Mouse (Mus musculus) hindbrain, postnatal 0 days (tissue): ENCODE measurements around the gene Clcn2. TPM values are rescaled to one million over a fixed set of nuclear protein-coding genes. Genes with fewer than 3 reads are reported as not detected.

Source experiments
- ATAC-seq: fragments of 200-750 bp; cut with Nextera tagmentation; 2 replicates; pipeline ENCODE4 v1.8.0; 2017; ENCODE audit warnings: mild to moderate bottlenecking, moderate TSS enrichment, moderate library complexity
- DNase-seq: peaks from one replicate; pipeline ENCODE4 v3.0.0-alpha.2; 2015; ENCODE audit warnings: low spot score
- H3K27ac ChIP-seq: fragments of 300-500 bp; sonication (generic); 2 replicates; pipeline ENCODE4 v1.5.1; 2014; ENCODE audit warnings: mild to moderate bottlenecking
- H3K27me3 ChIP-seq: fragments of 300-500 bp; sonication (generic); 2 replicates; pipeline ENCODE4 v1.6.1; 2014; ENCODE audit warnings: low read length, mixed read lengths; ENCODE audit not compliant: insufficient read depth
- H3K36me3 ChIP-seq: fragments of 300-500 bp; sonication (generic); 2 replicates; pipeline ENCODE4 v1.6.1; 2014; ENCODE audit warnings: low read length, mixed read lengths; ENCODE audit not compliant: insufficient read depth
- H3K4me1 ChIP-seq: fragments of 300-500 bp; sonication (generic); 2 replicates; pipeline ENCODE4 v1.6.1; 2014; ENCODE audit warnings: antibody characterized with exemption, low read length, mixed read lengths; ENCODE audit not compliant: insufficient read depth
- H3K4me2 ChIP-seq: fragments of 300-500 bp; sonication (generic); 2 replicates; pipeline ENCODE4 v1.6.1; 2014; ENCODE audit warnings: low read depth, mild to moderate bottlenecking, low read length, moderate library complexity, mixed read lengths
- H3K4me3 ChIP-seq: fragments of 300-500 bp; sonication (generic); 2 replicates; pipeline ENCODE4 v1.5.1; 2014; ENCODE audit warnings: low read length
- H3K9ac ChIP-seq: fragments of 300-500 bp; sonication (generic); replicated peaks from 2 replicates; pipeline ENCODE4 v1.6.1; 2014; ENCODE audit warnings: mild to moderate bottlenecking, low read length, moderate library complexity, mixed read lengths
- H3K9me3 ChIP-seq: fragments of 300-500 bp; sonication (generic); 2 replicates; pipeline ENCODE4 v1.6.1; 2016; ENCODE audit warnings: low read length, mixed read lengths
- CTCF ChIP-seq: IDR thresholded peaks from 2 replicates; pipeline ENCODE4 v1.5.1; 2016; ENCODE audit warnings: antibody characterized with exemption, control low read depth, low read depth
- WGBS: fragments of 180-500 bp; shearing (Covaris S2); extraction: QIAGEN DNeasy Blood & Tissue Kit; methylation state at CpG from one replicate; pipeline ENCODE4 v1.1.7; 2014; 5-methylcytosine and 5-hydroxymethylcytosine counted together
- polyA plus RNA-seq: library from polyadenylated mRNA; unstranded; fragments of >200 nt; fragmentation: Nextera tagmentation; extraction: Ambion mirVana; gene quantifications from 2 replicates; pipeline ENCODE4 v1.2.1, GENCODE M21; 2015
- total RNA-seq: library from RNA; depleted of rRNA; stranded (reverse); fragments of >200 nt; gene quantifications from 2 replicates; pipeline ENCODE4 v1.2.3, GENCODE M21; 2014

The Clcn2 gene
- total and polyA plus RNA-seq, 2 experiments from 2014 or later: 18.5 to 74.6 TPM

DNA sequence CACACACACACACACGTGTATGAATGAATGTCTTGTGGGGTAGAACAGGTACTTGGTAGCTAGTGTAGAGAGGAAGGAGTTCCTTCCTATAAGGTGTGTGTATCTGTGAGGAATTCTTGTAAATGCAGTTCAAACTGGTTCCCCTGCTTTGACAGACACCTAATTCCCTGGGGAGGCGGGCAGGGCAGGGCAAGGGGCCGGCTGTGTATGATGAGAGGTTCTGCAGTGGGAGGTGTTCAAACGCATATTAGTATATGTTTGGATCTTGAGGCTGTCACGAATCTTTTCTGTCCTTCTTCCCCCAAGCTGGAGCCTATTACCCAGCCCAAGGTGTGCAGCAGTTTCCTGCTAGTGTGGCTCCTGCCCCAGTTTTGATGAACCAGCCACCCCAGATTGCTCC is 40.2 kb downstream of the Clcn2 start:
- Histone ChIP-seq H3K9ac (0 out of 2 replicates have a peak overlapping the region, but pooled peaks have one; percentile 9), H3K27ac (no peak overlapping the region), H3K36me3 (peaks cover 57% of the 10 kb centered on the region), H3K4me1 (peaks cover 13% of the 10 kb centered on the region), H3K9me3 (no peaks in the 10 kb centered on the region), H3K4me2 (no peak overlapping the region), H3K4me3 (no peak overlapping the region), H3K27me3 (no peaks in the 10 kb centered on the region)
- ATAC-seq (no peak), DNase-seq (no peak)
- 85% methylated on average over 5 of the region's 5 CpGs for WGBS
- no peak for TF ChIP-seq CTCF

- 85% methylated on average over 4 of the region's 4 CpGs for WGBS
- peaks cover 50% of the 10 kb centered on the region for H3K36me3 ChIP-seq
- no peak overlapping the region for H3K9ac ChIP-seq
- no peak for ATAC-seq
- H3K9me3 ChIP-seq: no peaks in the 10 kb centered on the region
- DNase-seq: peak; percentile 44
- peaks cover 18% of the 10 kb centered on the region for H3K4me1 ChIP-seq
- no peaks in the 10 kb centered on the region for H3K27me3 ChIP-seq
- no peak overlapping the region for H3K4me3 ChIP-seq
- peak; percentile 35 for TF ChIP-seq CTCF
- no peak overlapping the region for H3K4me2 ChIP-seq
- H3K27ac ChIP-seq: no peak overlapping the region
Observed at GRCm38 (mm10) chr16:20676702-20677101, 40.8 kb downstream of the Clcn2 start.

DNA sequence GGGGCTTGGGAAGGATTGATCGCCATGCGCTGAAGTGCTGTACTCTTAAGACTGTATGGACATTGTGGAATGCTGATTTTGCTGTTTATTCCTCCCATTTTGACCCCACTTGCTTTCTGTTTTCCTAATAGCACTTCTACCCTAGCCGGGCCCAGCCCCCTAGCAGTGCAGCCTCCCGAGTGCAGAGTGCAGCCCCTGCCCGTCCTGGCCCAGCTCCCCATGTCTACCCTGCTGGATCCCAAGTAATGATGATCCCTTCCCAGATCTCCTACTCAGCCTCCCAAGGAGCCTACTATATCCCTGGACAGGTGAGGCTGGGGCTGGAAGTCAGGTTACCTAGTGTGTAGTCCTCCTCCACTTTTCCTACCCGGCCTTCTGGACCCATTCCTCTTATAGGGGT is 42.3 kb downstream of the Clcn2 start:
- Histone ChIP-seq H3K4me2 (no peak overlapping the region), H3K36me3 (peaks cover 35% of the 10 kb centered on the region)
- WGBS: 90% methylated on average over 6 of the region's 6 CpGs

DNA sequence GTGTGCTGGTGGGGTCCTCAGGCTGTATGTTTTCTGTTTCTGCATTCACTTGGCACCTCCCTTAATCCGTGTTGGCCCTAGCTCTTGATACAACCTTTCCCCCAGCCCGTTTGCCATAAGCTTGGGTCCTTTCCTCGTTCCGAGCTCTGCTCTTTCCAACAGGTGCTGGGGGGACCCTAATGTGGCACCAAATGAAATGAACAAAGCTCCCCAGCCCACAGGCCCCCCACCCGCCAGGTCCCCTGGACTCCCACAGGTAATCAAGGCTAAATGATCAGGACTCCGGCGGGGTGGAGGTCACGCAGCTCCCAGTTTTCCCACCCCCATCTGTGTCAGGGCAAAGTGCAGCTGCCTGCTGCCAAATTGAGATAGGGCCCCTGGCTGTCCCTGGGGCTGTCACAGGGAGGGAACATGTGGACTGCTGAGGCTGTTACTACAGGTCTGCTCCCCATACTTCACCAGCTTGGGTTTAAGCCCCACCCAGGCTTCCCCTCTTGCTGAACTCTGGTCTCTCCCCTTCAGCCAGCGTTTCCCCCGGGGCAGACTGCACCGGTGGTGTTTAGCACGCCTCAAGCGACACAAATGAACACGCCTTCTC is 43.7 kb downstream of the Clcn2 start:
- no peak for TF ChIP-seq CTCF
- H3K4me1 ChIP-seq: peaks cover 18% of the 10 kb centered on the region
- DNase-seq (no peak), ATAC-seq (no peak)
- peak overlapping the region; percentile 88 for H3K4me3 ChIP-seq
- peak overlapping the region; percentile 92 for H3K27ac ChIP-seq
- H3K36me3 ChIP-seq: peaks cover 23% of the 10 kb centered on the region
- H3K9ac ChIP-seq: peak overlapping the region; percentile 96
- H3K27me3 ChIP-seq: no peaks in the 10 kb centered on the region
- peak overlapping the region; percentile 94 for H3K4me2 ChIP-seq
- 10% methylated on average over 14 of the region's 14 CpGs for WGBS
- no peaks in the 10 kb centered on the region for H3K9me3 ChIP-seq

More for the DNA sequence above, 42.3 kb downstream of the Clcn2 start:
- no peak overlapping the region for H3K4me3 ChIP-seq
- no peaks in the 10 kb centered on the region for H3K27me3 ChIP-seq
- no peak overlapping the region for H3K9ac ChIP-seq
- peaks cover 18% of the 10 kb centered on the region for H3K4me1 ChIP-seq
- H3K27ac ChIP-seq: no peak overlapping the region
- TF ChIP-seq CTCF: no peak
- ATAC-seq (no peak), DNase-seq (no peak)
- no peaks in the 10 kb centered on the region for H3K9me3 ChIP-seq

DNA sequence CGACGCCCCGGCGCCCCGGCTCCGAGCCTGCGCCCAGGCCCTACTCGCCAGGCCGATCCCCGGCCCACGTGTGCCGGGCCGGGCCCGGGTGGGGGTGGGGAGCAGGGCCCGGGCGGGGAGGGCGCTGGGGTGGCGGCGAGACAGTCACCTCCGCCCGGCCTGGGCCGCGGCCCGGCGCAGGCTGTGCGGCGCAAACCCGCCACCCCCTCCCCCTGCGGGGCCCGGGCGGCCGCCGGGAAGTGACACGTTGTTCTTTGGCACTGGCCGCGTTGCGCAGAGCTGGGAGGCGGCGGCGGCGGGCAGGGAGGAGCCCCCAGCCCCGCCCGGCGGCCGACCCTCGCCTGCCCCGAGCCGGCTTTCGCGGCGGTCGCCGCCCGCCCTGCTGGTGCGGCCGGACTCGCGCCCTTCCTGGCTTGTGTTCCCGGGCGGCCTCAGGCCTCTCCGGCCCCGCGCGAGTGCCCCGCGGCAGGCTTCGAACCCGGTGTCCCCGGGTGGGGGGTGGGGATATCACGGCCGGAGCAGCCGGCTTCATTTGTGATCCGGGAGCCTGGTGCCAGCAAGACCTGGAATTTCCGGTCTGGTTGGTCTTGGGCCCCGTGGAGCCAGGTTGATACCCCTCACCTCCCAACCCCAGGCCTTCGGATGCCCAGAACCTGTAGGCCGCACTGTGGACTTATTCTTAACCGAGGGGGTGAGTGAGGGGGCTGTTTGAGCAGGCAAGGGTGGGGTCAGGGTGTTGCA is 44.4 kb downstream of the Clcn2 start:
- Histone ChIP-seq H3K4me2 (peak overlapping the region; percentile 94), H3K9me3 (no peaks in the 10 kb centered on the region), H3K27me3 (no peaks in the 10 kb centered on the region), H3K36me3 (peaks cover 16% of the 10 kb centered on the region), H3K4me1 (peaks cover 18% of the 10 kb centered on the region), H3K9ac (peak overlapping the region; percentile 96), H3K27ac (peak overlapping the region; percentile 92), H3K4me3 (peak overlapping the region; percentile 88)
- TF ChIP-seq CTCF: no peak
- ATAC-seq (peak; percentile 86), DNase-seq (peak; percentile 63)
- WGBS: 2% methylated on average over 33 of the region's 78 CpGs

DNA sequence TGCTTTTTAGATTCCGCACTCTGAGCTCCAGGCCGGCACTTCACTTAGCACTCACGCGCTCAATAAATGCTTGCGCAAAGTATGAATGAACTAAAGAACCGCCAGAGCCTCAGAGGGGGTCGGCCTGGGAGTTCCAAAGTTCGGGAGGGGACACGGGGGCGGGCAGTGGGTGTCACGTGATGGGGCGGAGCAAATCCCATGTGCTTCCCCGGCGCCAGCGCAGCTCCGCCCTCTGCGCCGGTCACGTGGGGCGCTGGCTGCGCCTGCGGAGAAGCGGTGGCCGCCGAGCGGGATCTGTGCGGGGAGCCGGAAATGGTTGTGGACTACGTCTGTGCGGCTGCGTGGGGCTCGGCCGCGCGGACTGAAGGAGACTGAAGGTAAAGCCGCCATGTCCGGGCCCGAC is 45.0 kb downstream of the Clcn2 start:
- DNase-seq (peak; percentile 97), ATAC-seq (peak; percentile 97)
- peak overlapping the region; percentile 88 for H3K4me3 ChIP-seq
- H3K4me1 ChIP-seq: peaks cover 18% of the 10 kb centered on the region
- H3K36me3 ChIP-seq: peaks cover 10% of the 10 kb centered on the region
- peak overlapping the region; percentile 92 for H3K27ac ChIP-seq
- no peaks in the 10 kb centered on the region for H3K27me3 ChIP-seq
- no peaks in the 10 kb centered on the region for H3K9me3 ChIP-seq
- WGBS: under 1% methylated on average over 38 of the region's 38 CpGs
- TF ChIP-seq CTCF: no peak
- H3K4me2 ChIP-seq: peak overlapping the region; percentile 94
- H3K9ac ChIP-seq: peak overlapping the region; percentile 96
